Mouse (Mus musculus): ENCODE results near the gene Pus7.
"Not testable (repeated sequence)": the region's sequence is repeated elsewhere in the genome, so short reads cannot be mapped to it uniquely, and the experiment has no call there.

- TF ChIP-seq GATA1 (IDR thresholded peaks at IDR 0.05; ENCODE audit: low read depth, low read length); KAT2A (conservative IDR thresholded peaks at IDR 0.05; ENCODE audit: low read depth, low read length); TCF12 (IDR thresholded peaks at IDR 0.05; ENCODE audit: low read depth, low read length); HCFC1 (IDR thresholded peaks at IDR 0.05; ENCODE audit: low read depth, low read length); SIN3A (IDR thresholded peaks at IDR 0.05; ENCODE audit: low read length); CTCF (IDR thresholded peaks at IDR 0.05 in 2 of 3, conservative IDR thresholded peaks at IDR 0.05 in 1 of 3; ENCODE audit: control insufficient read depth in 1 of 3, insufficient read depth in 1 of 3, low read depth in 2 of 3, low read length in 3 of 3, poor library complexity in 1 of 3, severe bottlenecking in 1 of 3); CHD2 (IDR thresholded peaks at IDR 0.05; ENCODE audit: low read length); CHD1 (IDR thresholded peaks at IDR 0.05; ENCODE audit: low read depth, low read length): not testable (repeated sequence)
Observed at GRCm38 (mm10) chr5:23706601-23707597, 76.6 kb downstream of the Pus7 start.

All from MEL (cell line).